Mouse (Mus musculus) lung, postnatal 0 days (tissue): ENCODE results near the gene Lekr1. TPM values are rescaled to one million over a fixed set of nuclear protein-coding genes. Genes with fewer than 3 reads are reported as not detected.

Source experiments
- ATAC-seq: fragments of 200-750 bp; cut with Nextera tagmentation; 2 replicates; pipeline ENCODE4 v1.8.0; 2017; ENCODE audit warnings: moderate library complexity
- DNase-seq: peaks from one replicate; pipeline ENCODE4 v3.0.0-alpha.2; 2016; ENCODE audit warnings: low spot score
- H3K27ac ChIP-seq: fragments of 300-500 bp; sonication (generic); 2 replicates; pipeline ENCODE4 v1.5.1; 2014; ENCODE audit warnings: antibody characterized with exemption, mild to moderate bottlenecking, low read length, mixed read lengths
- H3K27me3 ChIP-seq: fragments of 300-500 bp; sonication (generic); replicated peaks from 2 replicates; pipeline ENCODE4 v1.6.1; 2014; ENCODE audit warnings: low read length, mixed read lengths; ENCODE audit not compliant: insufficient read depth
- H3K36me3 ChIP-seq: fragments of 300-500 bp; sonication (generic); 2 replicates; pipeline ENCODE4 v1.6.1; 2014; ENCODE audit warnings: low read length, mixed read lengths; ENCODE audit not compliant: insufficient read depth
- H3K4me1 ChIP-seq: fragments of 300-500 bp; sonication (generic); 2 replicates; pipeline ENCODE4 v1.6.1; 2014; ENCODE audit warnings: antibody characterized with exemption, low read depth, low read length, mixed read lengths; ENCODE audit not compliant: insufficient read depth
- H3K4me2 ChIP-seq: fragments of 300-500 bp; sonication (generic); replicated peaks from 2 replicates; pipeline ENCODE4 v1.6.1; 2014; ENCODE audit warnings: low read depth, mild to moderate bottlenecking, low read length, moderate library complexity, mixed read lengths
- H3K4me3 ChIP-seq: fragments of 300-500 bp; sonication (generic); 2 replicates; pipeline ENCODE4 v1.5.1; 2014; ENCODE audit warnings: low read depth, low read length
- H3K9ac ChIP-seq: fragments of 300-500 bp; sonication (generic); replicated peaks from 2 replicates; pipeline ENCODE4 v1.6.1; 2014; ENCODE audit warnings: low read depth, mild to moderate bottlenecking
- H3K9me3 ChIP-seq: fragments of 300-500 bp; sonication (generic); 2 replicates; pipeline ENCODE4 v1.6.1; 2016; ENCODE audit warnings: low read length, mixed read lengths
- CTCF ChIP-seq: IDR thresholded peaks from 2 replicates; pipeline ENCODE4 v1.5.1; 2016; ENCODE audit warnings: antibody characterized with exemption, mild to moderate bottlenecking
- EP300 ChIP-seq: IDR thresholded peaks from 2 replicates; pipeline ENCODE4 v1.6.1; 2016; ENCODE audit warnings: antibody characterized with exemption, mild to moderate bottlenecking, control low read depth
- WGBS: fragments of 180-500 bp; shearing (Covaris S2); extraction: QIAGEN DNeasy Blood & Tissue Kit; methylation state at CpG from one replicate; pipeline ENCODE4 v1.1.7; 2014; 5-methylcytosine and 5-hydroxymethylcytosine counted together
- polyA plus RNA-seq: library from polyadenylated mRNA; unstranded; fragments of >200 nt; fragmentation: Nextera tagmentation; extraction: Ambion mirVana; gene quantifications from 2 replicates; pipeline ENCODE4 v1.2.1, GENCODE M21; 2015

The Lekr1 gene
- polyA plus RNA-seq, 1 experiment from 2014 or later: 4.3 TPM

DNA sequence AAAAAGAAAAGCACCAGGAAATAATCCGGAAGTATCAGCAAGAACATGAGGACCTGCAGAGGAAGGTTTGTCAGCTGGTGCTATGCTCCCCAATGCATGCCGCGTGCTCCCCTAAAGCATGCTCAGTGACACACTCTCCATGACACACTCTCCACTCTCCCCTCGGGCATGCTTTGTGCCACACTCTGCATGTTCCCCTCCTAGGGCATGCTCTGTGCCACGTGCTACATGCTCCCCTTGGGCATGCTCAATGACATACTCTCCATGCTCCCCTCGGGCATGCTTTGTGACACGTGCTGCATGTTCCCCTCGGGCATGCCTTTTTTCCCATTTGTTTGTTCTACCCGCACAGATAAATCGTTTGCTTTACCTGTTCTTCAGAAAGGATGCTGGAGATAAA lies 150.0 kb downstream of the Lekr1 start:
- ATAC-seq: no peak

GRCm38 (mm10) chr3:65818597-65818996 lies 152.6 kb downstream of the Lekr1 start:
- WGBS: 57% methylated on average over 4 of the region's 4 CpGs
- H3K27ac ChIP-seq: no peak overlapping the region

More for the DNA sequence above, 150.0 kb downstream of the Lekr1 start:
- no peak for TF ChIP-seq EP300
- TF ChIP-seq CTCF: no peak
- H3K4me1 ChIP-seq: no peaks in the 10 kb centered on the region
- no peak overlapping the region for H3K9ac ChIP-seq
- H3K4me2 ChIP-seq: no peak overlapping the region
- no peak for DNase-seq
- no peak overlapping the region for H3K4me3 ChIP-seq
- H3K27me3 ChIP-seq: no peaks in the 10 kb centered on the region
- H3K27ac ChIP-seq: no peak overlapping the region
- H3K9me3 ChIP-seq: no peaks in the 10 kb centered on the region
- WGBS: 78% methylated on average over 10 of the region's 10 CpGs
- H3K36me3 ChIP-seq: no peaks in the 10 kb centered on the region

GRCm38 (mm10) chr3:65819841-65820240 lies 153.8 kb downstream of the Lekr1 start:
- Histone ChIP-seq H3K36me3 (no peaks in the 10 kb centered on the region), H3K4me3 (no peak overlapping the region), H3K27ac (no peak overlapping the region), H3K27me3 (no peaks in the 10 kb centered on the region), H3K4me2 (no peak overlapping the region), H3K9me3 (no peaks in the 10 kb centered on the region), H3K4me1 (no peaks in the 10 kb centered on the region), H3K9ac (no peak overlapping the region)
- ATAC-seq (no peak), DNase-seq (no peak)
- TF ChIP-seq CTCF (no peak), EP300 (no peak)
- WGBS: 35% methylated on average over 6 of the region's 6 CpGs

More at GRCm38 (mm10) chr3:65818597-65818996, 152.6 kb downstream of the Lekr1 start:
- H3K36me3 ChIP-seq: no peaks in the 10 kb centered on the region
- no peak overlapping the region for H3K4me3 ChIP-seq
- H3K9me3 ChIP-seq: no peaks in the 10 kb centered on the region
- no peak overlapping the region for H3K4me2 ChIP-seq
- TF ChIP-seq CTCF (no peak), EP300 (no peak)
- H3K27me3 ChIP-seq: no peaks in the 10 kb centered on the region
- no peak overlapping the region for H3K9ac ChIP-seq
- no peaks in the 10 kb centered on the region for H3K4me1 ChIP-seq
- no peak for DNase-seq
- ATAC-seq: no peak

DNA sequence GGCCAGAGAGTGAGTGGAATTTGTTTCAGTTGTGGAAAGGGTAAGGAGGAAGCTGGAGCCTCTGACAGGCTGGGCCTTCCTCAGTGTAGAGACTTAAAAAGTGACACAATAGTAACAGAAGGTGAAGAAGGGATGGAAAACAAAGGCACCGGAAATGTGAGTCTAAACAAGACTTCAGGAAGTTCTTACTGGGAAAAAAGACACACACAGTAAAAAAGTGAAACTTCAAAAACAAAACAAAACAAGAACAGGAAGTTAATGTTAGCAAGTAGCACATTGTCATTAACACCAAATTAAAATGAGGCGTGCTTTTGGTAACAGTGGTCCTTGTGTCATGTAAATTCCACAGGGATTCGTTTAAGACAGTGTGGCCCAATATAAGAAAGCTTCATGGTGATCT lies 158.9 kb downstream of the Lekr1 start:
- H3K27ac ChIP-seq: peak overlapping the region; percentile 6; the same call in 1 of the 2 replicates
- no peak overlapping the region for H3K9ac ChIP-seq
- H3K9me3 ChIP-seq: no peaks in the 10 kb centered on the region
- no peaks in the 10 kb centered on the region for H3K36me3 ChIP-seq
- H3K4me2 ChIP-seq: no peak overlapping the region
- 30% methylated on average over 3 of the region's 3 CpGs for WGBS
- no peak overlapping the region for H3K4me3 ChIP-seq
- no peak; the same call in 1 of the 2 replicates for TF ChIP-seq EP300
- TF ChIP-seq CTCF: no peak
- no peak for ATAC-seq
- H3K4me1 ChIP-seq: peaks cover 6% of the 10 kb centered on the region; the same call in 1 of the 2 replicates
- H3K27me3 ChIP-seq: no peaks in the 10 kb centered on the region
- peak; percentile 49 for DNase-seq

- WGBS: 77% methylated on average over 6 of the region's 6 CpGs
- TF ChIP-seq CTCF (no peak), EP300 (no peak)
- ATAC-seq: no peak
- Histone ChIP-seq H3K36me3 (no peaks in the 10 kb centered on the region), H3K4me2 (no peak overlapping the region), H3K4me1 (peaks cover 13% of the 10 kb centered on the region), H3K4me3 (no peak overlapping the region), H3K9me3 (no peaks in the 10 kb centered on the region), H3K9ac (no peak overlapping the region), H3K27ac (no peak overlapping the region), H3K27me3 (no peaks in the 10 kb centered on the region)
- DNase-seq: no peak
These were observed 160.7 kb downstream of the Lekr1 start for GRCm38 (mm10) chr3:65826716-65827115.

DNA sequence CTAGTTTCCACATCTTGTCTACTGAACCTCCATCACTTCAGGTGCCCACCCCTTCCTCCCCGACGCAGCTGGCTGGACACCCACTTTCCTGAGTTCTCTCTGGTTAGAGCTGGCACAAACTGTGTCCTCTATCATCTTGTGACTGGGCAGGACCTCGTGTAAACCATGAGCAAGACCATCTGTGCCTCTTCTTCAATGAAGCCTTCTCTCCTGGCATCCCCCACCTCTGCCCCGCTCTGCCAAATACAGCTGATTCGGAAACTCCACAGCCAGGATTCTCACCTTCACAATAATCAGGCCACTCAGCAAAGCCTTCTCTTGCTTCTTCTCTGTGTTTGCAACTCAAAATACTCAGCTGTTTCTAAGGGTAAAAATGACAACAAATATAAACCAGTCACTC lies 161.4 kb downstream of the Lekr1 start:
- 78% methylated on average over 5 of the region's 5 CpGs for WGBS
- no peak for TF ChIP-seq CTCF
- TF ChIP-seq EP300: no peak
- DNase-seq: no peak
- Histone ChIP-seq H3K36me3 (no peaks in the 10 kb centered on the region), H3K4me3 (no peak overlapping the region), H3K4me1 (peaks cover 13% of the 10 kb centered on the region), H3K4me2 (no peak overlapping the region), H3K9ac (no peak overlapping the region), H3K27ac (no peak overlapping the region), H3K27me3 (no peaks in the 10 kb centered on the region), H3K9me3 (no peaks in the 10 kb centered on the region)
- no peak for ATAC-seq

GRCm38 (mm10) chr3:65828020-65828419 lies 162.0 kb downstream of the Lekr1 start:
- no peak overlapping the region for H3K9ac ChIP-seq
- no peak for DNase-seq
- H3K36me3 ChIP-seq: no peaks in the 10 kb centered on the region
- H3K4me3 ChIP-seq: no peak overlapping the region
- TF ChIP-seq CTCF: no peak
- no peak for TF ChIP-seq EP300
- H3K4me1 ChIP-seq: peaks cover 13% of the 10 kb centered on the region
- ATAC-seq: peak; percentile 7; the same call in 1 of the 2 replicates
- H3K9me3 ChIP-seq: no peaks in the 10 kb centered on the region
- WGBS: 58% methylated on average over 3 of the region's 3 CpGs
- no peak overlapping the region for H3K4me2 ChIP-seq
- H3K27me3 ChIP-seq: no peaks in the 10 kb centered on the region
- no peak overlapping the region for H3K27ac ChIP-seq
